Mouse (Mus musculus): ENCODE measurements at regions not wholly inside any gene's neighbourhood (a gene's known extent, or its start where the extent isn't known, plus 50 kb on each side); places are given as distances from the start of the nearest gene placed in this dataset.
A peak's percentile ranks its signal among the peaks of the same experiment; 100 is the strongest.

DNA sequence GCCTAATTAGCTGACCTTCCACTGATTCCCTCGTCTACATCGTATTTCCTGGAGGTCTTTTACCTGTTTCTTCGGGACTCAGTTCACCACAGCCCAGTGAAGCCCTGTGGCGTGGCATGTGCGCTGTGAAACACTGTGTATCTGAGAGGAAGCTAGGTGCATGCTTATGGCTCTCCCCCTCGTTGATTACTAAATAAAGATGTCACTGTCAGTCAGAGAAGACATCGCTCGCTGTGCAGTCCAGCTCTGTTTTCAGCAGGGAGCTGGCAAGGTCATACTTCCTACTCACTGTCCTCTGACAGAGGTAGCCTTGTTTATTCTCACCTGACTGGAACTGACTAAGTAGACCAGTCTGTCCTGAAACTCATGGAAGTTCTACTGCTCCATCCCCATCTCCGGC is 68.7 kb upstream of the Adrb1 start:
- Histone ChIP-seq H3K4me1 (replicated peaks) (peaks cover 16% of the 10 kb centered on the region), H3K9ac (no peak overlapping the region), H3K27me3 (0 out of 2 replicates have a peak, but pooled peaks cover 7% of the 10 kb centered on the region), H3K4me2 (no peak overlapping the region), H3K36me3 (no peaks in the 10 kb centered on the region), H3K4me3 (no peak overlapping the region), H3K9me3 (no peaks in the 10 kb centered on the region), H3K27ac (no peak overlapping the region)
- WGBS: 72% methylated on average over 9 of the region's 9 CpGs
- no peak for ATAC-seq (ENCODE audit: low FRiP score)

DNA sequence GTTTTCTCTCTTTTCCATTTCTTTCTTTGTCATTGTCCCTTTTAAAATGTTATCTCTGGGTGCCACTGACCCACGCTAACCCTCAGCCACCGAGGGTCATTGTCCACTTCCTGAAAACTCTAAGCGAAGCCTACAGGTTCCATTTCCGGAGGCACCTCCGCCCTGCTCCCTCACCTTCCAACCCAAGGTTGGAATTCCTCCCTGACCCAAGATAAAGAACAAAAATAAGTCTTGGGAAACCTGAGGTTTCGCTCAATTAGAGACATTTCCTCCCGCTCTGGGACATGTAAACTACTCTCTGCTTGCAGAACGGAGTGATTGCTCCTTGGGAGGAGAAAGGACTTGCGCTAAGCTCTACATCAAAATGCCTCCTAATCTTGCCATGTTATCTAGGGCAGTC is 66.7 kb upstream of the Adrb1 start:
- peaks cover 16% of the 10 kb centered on the region for H3K4me1 ChIP-seq (replicated peaks)
- no peaks in the 10 kb centered on the region for H3K9me3 ChIP-seq
- H3K27me3 ChIP-seq: 0 out of 2 replicates have a peak, but pooled peaks cover 7% of the 10 kb centered on the region
- H3K4me2 ChIP-seq: no peak overlapping the region
- no peak for ATAC-seq (ENCODE audit: low FRiP score)
- H3K4me3 ChIP-seq: no peak overlapping the region
- H3K27ac ChIP-seq: no peak overlapping the region
- H3K9ac ChIP-seq: no peak overlapping the region
- no peaks in the 10 kb centered on the region for H3K36me3 ChIP-seq
- 91% methylated on average over 9 of the region's 9 CpGs for WGBS

DNA sequence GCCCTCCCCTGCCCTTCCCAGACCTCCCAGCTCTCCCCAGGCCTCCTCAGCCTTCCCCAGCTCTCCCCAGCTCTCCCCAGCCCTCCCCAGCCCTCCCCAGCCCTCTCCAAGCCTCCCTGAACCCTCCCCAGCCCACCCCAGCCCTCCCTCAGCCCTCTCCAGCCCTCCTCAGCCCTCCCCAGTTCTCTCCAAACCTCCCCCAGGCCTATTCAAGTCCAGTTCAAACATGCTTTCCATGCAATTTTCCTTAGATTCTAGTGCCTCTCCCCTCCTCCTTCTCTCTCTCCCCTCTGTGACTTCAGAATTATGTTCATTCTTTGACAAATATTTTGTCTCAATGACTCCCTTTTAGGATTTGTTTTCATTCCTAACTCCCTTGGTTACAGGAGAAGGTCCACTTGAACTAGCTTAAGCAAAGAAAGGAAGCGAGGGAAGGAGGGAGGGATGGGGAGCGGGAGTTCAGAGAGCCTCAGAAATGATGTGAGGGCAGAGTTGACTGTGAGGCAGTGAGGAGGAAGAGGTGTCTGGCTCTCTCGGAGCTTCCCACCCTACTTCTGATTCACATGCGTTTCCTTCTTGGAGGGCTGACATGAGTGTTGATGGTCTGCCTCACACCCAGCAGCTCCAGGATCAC is 61.3 kb upstream of the Adrb1 start:
- H3K36me3 ChIP-seq: no peaks in the 10 kb centered on the region
- H3K9me3 ChIP-seq: no peaks in the 10 kb centered on the region
- H3K9ac ChIP-seq: no peak overlapping the region
- ATAC-seq (ENCODE audit: low FRiP score): no peak
- no peak overlapping the region for H3K4me3 ChIP-seq
- 67% methylated on average over 4 of the region's 4 CpGs for WGBS
- H3K27me3 ChIP-seq: no peaks in the 10 kb centered on the region
- no peak overlapping the region for H3K27ac ChIP-seq
- H3K4me2 ChIP-seq: no peak overlapping the region
- H3K4me1 ChIP-seq (replicated peaks): 0 out of 2 replicates have a peak, but pooled peaks cover 7% of the 10 kb centered on the region

DNA sequence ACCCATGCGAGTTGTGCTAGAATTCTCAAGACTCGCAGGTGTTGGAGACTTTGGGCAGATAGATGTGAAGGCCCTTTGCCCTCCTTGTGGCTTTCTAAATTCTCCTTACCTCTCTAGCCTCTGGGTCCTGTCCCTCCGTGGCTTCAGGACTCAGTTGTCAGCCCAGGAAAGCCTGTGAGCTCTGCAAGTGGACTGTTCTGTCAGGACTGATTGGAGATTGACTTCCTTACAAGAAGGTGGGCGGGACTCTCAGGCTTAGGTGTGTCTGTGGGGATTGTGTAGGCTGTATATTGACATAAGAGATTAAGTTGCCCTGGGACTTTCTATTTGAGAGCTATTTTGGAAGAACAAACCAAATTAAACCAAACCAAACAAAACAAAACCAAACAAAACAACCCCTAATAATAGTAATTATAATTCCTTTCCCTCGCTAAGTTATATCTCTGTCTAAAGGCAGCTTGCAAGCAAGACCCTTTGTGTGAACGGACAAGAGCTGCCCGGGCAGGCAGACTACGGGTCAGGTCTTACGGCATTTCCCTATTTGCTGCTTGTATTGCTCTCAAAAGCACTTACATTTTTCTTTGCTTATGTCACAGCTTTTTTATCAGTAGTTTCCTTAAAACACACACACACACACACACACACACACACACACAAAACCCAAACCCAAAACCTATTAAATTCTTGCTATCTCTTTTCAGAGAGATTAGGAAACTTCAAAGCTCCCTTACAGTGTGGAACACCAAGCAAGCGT is 58.3 kb upstream of the Adrb1 start:
- 0 out of 2 replicates have a peak overlapping the region, but pooled peaks have one; percentile 12 for H3K27ac ChIP-seq
- H3K36me3 ChIP-seq: no peaks in the 10 kb centered on the region
- 0 out of 2 replicates have a peak, but pooled peaks cover 7% of the 10 kb centered on the region for H3K4me1 ChIP-seq (replicated peaks)
- H3K27me3 ChIP-seq: no peaks in the 10 kb centered on the region
- ATAC-seq (ENCODE audit: low FRiP score): no peak
- no peak overlapping the region for H3K4me2 ChIP-seq
- no peak overlapping the region for H3K9ac ChIP-seq
- no peak overlapping the region for H3K4me3 ChIP-seq
- no peaks in the 10 kb centered on the region for H3K9me3 ChIP-seq
- 82% methylated on average over 10 of the region's 10 CpGs for WGBS

DNA sequence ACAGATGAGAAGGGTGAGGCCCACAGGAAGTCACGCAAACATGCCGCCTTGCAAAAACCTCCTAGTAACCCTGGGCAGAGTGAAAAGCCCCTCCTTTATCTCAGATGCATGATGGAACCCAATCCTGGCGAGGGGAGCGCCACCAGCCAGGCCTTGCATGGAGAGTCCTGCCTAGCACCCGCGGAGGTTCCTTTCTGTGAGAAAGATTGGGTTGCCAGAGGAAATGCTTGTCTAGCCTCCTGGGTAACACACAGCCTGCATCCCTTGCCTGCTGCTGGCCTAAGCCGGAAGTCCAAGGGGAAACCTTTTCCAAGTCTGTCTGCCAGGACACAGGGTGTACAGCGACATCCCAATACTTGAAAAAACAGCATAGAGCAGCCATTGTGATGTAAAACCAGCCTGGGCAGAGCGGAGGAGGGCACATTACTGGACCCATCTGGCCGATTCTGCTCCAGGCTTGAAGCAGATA is 57.7 kb upstream of the Adrb1 start:
- no peaks in the 10 kb centered on the region for H3K9me3 ChIP-seq
- H3K4me3 ChIP-seq: no peak overlapping the region
- 0 out of 2 replicates have a peak, but pooled peaks have one; percentile 21 for ATAC-seq (ENCODE audit: low FRiP score)
- 0 out of 2 replicates have a peak, but pooled peaks cover 12% of the 10 kb centered on the region for H3K4me1 ChIP-seq (replicated peaks)
- 59% methylated on average over 10 of the region's 10 CpGs for WGBS
- peak overlapping the region; percentile 12 for H3K27ac ChIP-seq
- H3K4me2 ChIP-seq: no peak overlapping the region
- H3K36me3 ChIP-seq: no peaks in the 10 kb centered on the region
- no peaks in the 10 kb centered on the region for H3K27me3 ChIP-seq
- no peak overlapping the region for H3K9ac ChIP-seq

DNA sequence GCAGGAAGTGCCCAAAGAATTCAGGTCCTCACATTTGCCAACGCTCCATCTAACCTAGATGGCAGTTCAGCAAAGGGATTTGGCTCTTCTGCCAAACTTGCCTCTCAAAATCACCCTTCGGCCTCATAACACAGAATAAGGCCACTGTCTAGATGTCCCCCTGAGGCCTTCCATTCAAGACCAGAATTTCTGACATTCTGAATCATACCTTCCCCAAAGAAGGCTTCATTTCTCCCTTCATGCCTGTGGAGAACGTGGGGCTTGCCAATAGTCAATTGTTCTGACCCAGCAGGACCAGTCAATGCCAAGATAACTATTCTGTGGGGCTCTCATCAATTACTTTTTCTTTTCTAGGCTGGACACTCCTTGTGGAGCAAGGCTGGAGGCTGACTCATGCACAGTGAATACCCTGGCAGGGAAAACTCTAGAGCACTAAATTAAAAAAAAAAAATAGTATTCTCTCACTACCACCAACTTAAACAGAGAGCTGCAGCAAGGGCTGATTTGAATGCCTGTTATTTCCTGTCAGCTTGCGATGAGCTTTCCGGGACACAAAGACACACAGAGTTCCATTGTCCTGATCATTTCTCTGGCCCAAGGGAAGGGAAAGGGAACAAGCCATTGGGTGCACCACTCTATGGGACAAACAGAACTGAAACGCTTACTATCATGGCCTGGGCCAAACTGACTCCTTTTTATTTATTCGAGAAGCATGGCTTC is 56.9 kb upstream of the Adrb1 start:
- Histone ChIP-seq H3K36me3 (no peaks in the 10 kb centered on the region), H3K9ac (no peak overlapping the region), H3K27me3 (no peaks in the 10 kb centered on the region), H3K4me1 (replicated peaks) (0 out of 2 replicates have a peak, but pooled peaks cover 14% of the 10 kb centered on the region), H3K9me3 (no peaks in the 10 kb centered on the region), H3K27ac (no peak overlapping the region; the same call in 1 of the 2 replicates), H3K4me2 (no peak overlapping the region), H3K4me3 (no peak overlapping the region)
- ATAC-seq (ENCODE audit: low FRiP score): no peak
- WGBS: 73% methylated on average over 7 of the region's 7 CpGs

DNA sequence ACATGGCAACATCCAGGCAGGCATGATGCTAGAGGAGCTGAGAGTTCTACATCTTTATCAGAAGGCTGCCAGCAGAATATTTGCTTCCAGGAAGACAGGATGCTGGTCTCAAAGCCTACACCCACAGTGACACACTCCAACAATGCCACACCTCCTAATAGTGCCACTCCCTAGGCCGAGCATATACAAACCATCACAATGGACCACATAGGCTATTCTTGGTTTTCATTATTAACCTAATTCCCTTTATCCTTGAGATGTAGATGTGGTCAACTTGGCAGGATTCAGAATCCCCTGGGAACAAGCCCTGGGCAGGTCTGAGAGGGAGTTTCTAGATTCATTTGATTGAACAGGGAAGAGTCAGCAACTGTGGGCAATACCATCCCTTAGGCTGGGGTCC is 56.0 kb upstream of the Adrb1 start:
- no peak overlapping the region for H3K4me2 ChIP-seq
- H3K36me3 ChIP-seq: no peaks in the 10 kb centered on the region
- WGBS: 88% methylated on average over 1 of the region's 1 CpGs
- no peaks in the 10 kb centered on the region for H3K27me3 ChIP-seq
- no peak overlapping the region for H3K9ac ChIP-seq
- 0 out of 2 replicates have a peak, but pooled peaks cover 14% of the 10 kb centered on the region for H3K4me1 ChIP-seq (replicated peaks)
- H3K27ac ChIP-seq: no peak overlapping the region
- ATAC-seq (ENCODE audit: low FRiP score): no peak
- H3K9me3 ChIP-seq: no peaks in the 10 kb centered on the region
- no peak overlapping the region for H3K4me3 ChIP-seq

DNA sequence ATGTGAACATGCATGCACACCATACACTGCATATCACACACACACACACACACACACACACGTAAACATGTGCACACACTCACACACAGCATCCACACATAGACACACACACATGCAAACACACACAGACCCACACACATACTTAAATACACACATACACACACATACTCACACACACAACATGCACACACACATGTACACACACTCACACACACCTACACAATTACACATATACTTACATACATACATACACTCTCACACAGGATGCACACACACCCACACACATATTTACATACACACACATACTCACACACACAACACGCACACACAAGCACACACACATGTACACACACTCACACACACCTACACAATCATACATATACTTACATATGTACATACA is 54.1 kb upstream of the Adrb1 start:
- Histone ChIP-seq H3K9me3 (no peaks in the 10 kb centered on the region), H3K36me3 (no peaks in the 10 kb centered on the region), H3K27ac (no peak overlapping the region), H3K4me1 (replicated peaks) (0 out of 2 replicates have a peak, but pooled peaks cover 14% of the 10 kb centered on the region), H3K27me3 (peaks cover 4% of the 10 kb centered on the region; the same call in 1 of the 2 replicates), H3K4me3 (no peak overlapping the region), H3K9ac (no peak overlapping the region), H3K4me2 (no peak overlapping the region)
- no peak for ATAC-seq (ENCODE audit: low FRiP score)
- 92% methylated on average over 2 of the region's 2 CpGs for WGBS

DNA sequence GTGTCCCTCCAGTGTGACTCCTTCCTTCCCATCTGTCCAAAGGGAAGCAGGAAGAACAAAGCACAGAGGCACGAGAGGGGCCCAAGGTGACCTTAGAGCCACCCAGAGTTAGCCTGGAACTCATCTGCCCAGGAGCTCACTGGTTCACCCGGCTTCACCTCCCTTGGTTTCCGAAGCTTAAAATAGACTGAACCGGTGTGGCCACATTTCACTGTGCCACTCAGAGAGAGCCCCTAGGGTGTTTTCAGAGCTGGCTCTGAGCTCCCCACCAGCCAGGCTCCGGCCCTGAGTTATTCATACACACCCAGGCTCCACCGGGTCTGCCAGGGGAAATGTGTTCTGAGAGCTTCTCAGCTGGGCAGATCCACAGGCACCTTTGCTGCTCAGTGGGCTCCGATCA is 53.0 kb upstream of the Adrb1 start:
- Histone ChIP-seq H3K4me1 (replicated peaks) (0 out of 2 replicates have a peak, but pooled peaks cover 14% of the 10 kb centered on the region), H3K4me2 (no peak overlapping the region), H3K27ac (no peak overlapping the region), H3K9ac (no peak overlapping the region), H3K4me3 (no peak overlapping the region), H3K9me3 (no peaks in the 10 kb centered on the region), H3K27me3 (peaks cover 4% of the 10 kb centered on the region; the same call in 1 of the 2 replicates), H3K36me3 (no peaks in the 10 kb centered on the region)
- 65% methylated on average over 7 of the region's 7 CpGs for WGBS
- no peak for ATAC-seq (ENCODE audit: low FRiP score)

DNA sequence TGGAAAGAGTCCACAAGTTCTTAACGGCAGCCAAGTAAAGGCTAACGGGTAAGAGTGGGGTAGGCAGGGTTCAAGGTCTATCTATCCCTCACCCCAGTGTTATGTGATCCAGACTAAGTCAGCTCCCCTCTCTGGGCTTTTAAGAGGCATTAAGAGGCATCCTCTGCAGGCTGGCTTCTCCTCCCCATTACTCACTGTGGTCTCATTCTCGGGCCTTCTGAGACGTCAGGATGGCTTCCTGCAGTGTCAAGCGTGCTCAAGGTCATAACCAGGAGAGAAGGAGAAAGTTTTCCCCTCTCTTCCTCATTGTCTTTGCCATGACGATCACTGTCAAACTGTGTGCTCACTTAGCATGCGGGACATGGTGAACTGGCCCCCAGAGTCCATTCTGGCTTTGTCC is 52.5 kb upstream of the Adrb1 start:
- H3K4me1 ChIP-seq (replicated peaks): 0 out of 2 replicates have a peak, but pooled peaks cover 11% of the 10 kb centered on the region
- no peaks in the 10 kb centered on the region for H3K9me3 ChIP-seq
- no peak overlapping the region for H3K4me3 ChIP-seq
- 67% methylated on average over 7 of the region's 7 CpGs for WGBS
- no peak overlapping the region for H3K4me2 ChIP-seq
- H3K36me3 ChIP-seq: no peaks in the 10 kb centered on the region
- no peak overlapping the region for H3K9ac ChIP-seq
- H3K27me3 ChIP-seq: peaks cover 4% of the 10 kb centered on the region; the same call in 1 of the 2 replicates
- no peak overlapping the region for H3K27ac ChIP-seq
- ATAC-seq (ENCODE audit: low FRiP score): no peak

Data from hindbrain, embryonic 13.5 days (tissue).